Mouse (Mus musculus) stomach, embryonic 15.5 days (tissue): ENCODE measurements around the gene Clba1. TPM values are rescaled to one million over a fixed set of nuclear protein-coding genes. Genes with fewer than 3 reads are reported as not detected.
A peak's percentile ranks its signal among the peaks of the same experiment; 100 is the strongest.

ENCODE experiments used
- ATAC-seq: fragments of 200-750 bp; cut with Nextera tagmentation; 2 replicates; pipeline ENCODE4 v1.8.0; 2017; ENCODE audit warnings: low read depth, moderate number of reproducible peaks, moderate TSS enrichment; ENCODE audit not compliant: insufficient read depth, low FRiP score
- H3K27ac ChIP-seq: fragments of 300-500 bp; sonication (generic); 2 replicates; pipeline ENCODE4 v1.5.1; 2015; ENCODE audit warnings: mild to moderate bottlenecking, inconsistent platforms
- H3K27me3 ChIP-seq: fragments of 300-500 bp; sonication (generic); replicated peaks from 2 replicates; pipeline ENCODE4 v1.6.1; 2015; ENCODE audit warnings: inconsistent platforms
- H3K36me3 ChIP-seq: fragments of 300-500 bp; sonication (generic); 2 replicates; pipeline ENCODE4 v1.6.1; 2015; ENCODE audit warnings: inconsistent platforms
- H3K4me1 ChIP-seq: fragments of 300-500 bp; sonication (generic); 2 replicates; pipeline ENCODE4 v1.6.1; 2015; ENCODE audit warnings: inconsistent platforms
- H3K4me2 ChIP-seq: fragments of 300-500 bp; sonication (generic); 2 replicates; pipeline ENCODE4 v1.6.1; 2015; ENCODE audit warnings: mild to moderate bottlenecking, inconsistent platforms
- H3K4me3 ChIP-seq: fragments of 300-500 bp; sonication (generic); replicated peaks from 2 replicates; pipeline ENCODE4 v1.5.1; 2015; ENCODE audit warnings: inconsistent platforms
- H3K9ac ChIP-seq: fragments of 300-500 bp; sonication (generic); 2 replicates; pipeline ENCODE4 v1.6.1; 2015; ENCODE audit warnings: inconsistent platforms
- H3K9me3 ChIP-seq: fragments of 300-500 bp; sonication (generic); 2 replicates; pipeline ENCODE4 v1.6.1; 2016; ENCODE audit warnings: inconsistent platforms
- WGBS: fragments of 180-500 bp; shearing (Covaris S2); methylation state at CpG from one replicate; pipeline ENCODE4 v1.1.7; 2015; 5-methylcytosine and 5-hydroxymethylcytosine counted together
- polyA plus RNA-seq: library from polyadenylated mRNA; unstranded; fragments of >200 nt; fragmentation: Nextera tagmentation; extraction: Ambion mirVana; gene quantifications from 2 replicates; pipeline ENCODE4 v1.2.1, GENCODE M21; 2015

The Clba1 gene
- polyA plus RNA-seq, 1 experiment from 2014 or later, result 6.1 TPM

DNA sequence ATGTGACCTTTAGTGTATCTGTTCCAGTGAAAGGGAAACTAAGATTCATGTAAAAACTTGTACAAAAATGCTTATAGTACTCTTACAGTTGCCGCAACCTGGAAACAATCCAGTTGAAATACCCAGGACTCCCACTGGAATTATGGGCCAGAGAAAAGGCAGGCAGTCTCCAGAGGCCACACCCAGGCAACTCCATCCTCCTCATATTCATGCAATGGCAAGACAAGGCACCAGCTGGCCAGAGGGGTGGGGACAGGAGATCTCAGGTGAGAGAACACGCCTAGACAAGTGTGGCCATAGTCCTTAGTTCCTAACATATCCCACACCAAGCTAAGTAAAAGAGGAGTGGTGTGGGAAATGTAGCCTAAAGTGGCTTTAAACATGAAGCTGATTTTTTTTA is 13.9 kb downstream of the Clba1 start:
- Histone ChIP-seq H3K4me3 (no peak overlapping the region), H3K27me3 (no peaks in the 10 kb centered on the region), H3K36me3 (peaks cover 42% of the 10 kb centered on the region), H3K27ac (peak overlapping the region; percentile 63; the same call in 1 of the 2 replicates), H3K4me1 (peaks cover 25% of the 10 kb centered on the region), H3K4me2 (no peak overlapping the region), H3K9me3 (no peaks in the 10 kb centered on the region), H3K9ac (no peak overlapping the region)
- no peak for ATAC-seq
- WGBS, result 76% methylated on average over 2 of the region's 2 CpGs

GRCm38 (mm10) chr12:112823221-112823620 is 14.5 kb downstream of the Clba1 start:
- no peak for ATAC-seq
- Histone ChIP-seq H3K9me3 (no peaks in the 10 kb centered on the region), H3K4me1 (peaks cover 30% of the 10 kb centered on the region), H3K4me2 (no peak overlapping the region), H3K9ac (no peak overlapping the region), H3K36me3 (peaks cover 39% of the 10 kb centered on the region), H3K4me3 (no peak overlapping the region), H3K27ac (peak overlapping the region; percentile 63; the same call in 1 of the 2 replicates), H3K27me3 (no peaks in the 10 kb centered on the region)
- WGBS, result 48% methylated on average over 4 of the region's 4 CpGs

DNA sequence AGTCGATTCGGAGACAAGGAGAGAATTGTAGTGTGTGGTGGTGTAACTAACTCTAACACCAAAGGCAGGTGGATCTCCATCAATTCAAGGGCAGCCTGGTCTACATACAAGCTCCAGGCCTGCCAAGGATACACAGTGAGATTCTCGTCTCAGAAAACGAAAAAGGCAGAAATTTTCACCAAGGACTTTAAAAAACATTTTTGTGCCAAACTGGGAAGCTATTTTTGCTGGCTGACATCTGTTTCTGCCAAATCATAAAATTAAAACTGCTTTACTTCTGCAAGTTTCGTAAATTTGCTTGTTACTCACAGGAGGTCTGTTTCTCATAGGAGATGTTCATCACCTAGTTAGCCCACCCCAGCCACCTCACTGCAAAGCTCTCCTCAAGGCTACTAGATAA is 17.2 kb downstream of the Clba1 start:
- Histone ChIP-seq H3K9ac (no peak overlapping the region), H3K27me3 (no peaks in the 10 kb centered on the region), H3K36me3 (peaks cover 15% of the 10 kb centered on the region), H3K27ac (0 out of 2 replicates have a peak overlapping the region, but pooled peaks have one; percentile 7), H3K9me3 (no peaks in the 10 kb centered on the region), H3K4me3 (no peak overlapping the region), H3K4me1 (peaks cover 38% of the 10 kb centered on the region), H3K4me2 (no peak overlapping the region)
- 80% methylated on average over 5 of the region's 5 CpGs for WGBS
- ATAC-seq, result no peak

GRCm38 (mm10) chr12:112828501-112829243 is 19.9 kb downstream of the Clba1 start:
- no peaks in the 10 kb centered on the region for H3K27me3 ChIP-seq
- H3K4me3 ChIP-seq, result peak overlapping the region; percentile 88
- peak; percentile 76 for ATAC-seq
- peaks cover 33% of the 10 kb centered on the region for H3K4me1 ChIP-seq
- H3K27ac ChIP-seq, result peak overlapping the region; percentile 94
- WGBS, result under 1% methylated on average over 50 of the region's 51 CpGs
- H3K4me2 ChIP-seq, result peak overlapping the region; percentile 55
- H3K9me3 ChIP-seq, result no peaks in the 10 kb centered on the region
- H3K9ac ChIP-seq, result peak overlapping the region; percentile 88
- H3K36me3 ChIP-seq, result peaks cover 5% of the 10 kb centered on the region; the same call in 1 of the 2 replicates

DNA sequence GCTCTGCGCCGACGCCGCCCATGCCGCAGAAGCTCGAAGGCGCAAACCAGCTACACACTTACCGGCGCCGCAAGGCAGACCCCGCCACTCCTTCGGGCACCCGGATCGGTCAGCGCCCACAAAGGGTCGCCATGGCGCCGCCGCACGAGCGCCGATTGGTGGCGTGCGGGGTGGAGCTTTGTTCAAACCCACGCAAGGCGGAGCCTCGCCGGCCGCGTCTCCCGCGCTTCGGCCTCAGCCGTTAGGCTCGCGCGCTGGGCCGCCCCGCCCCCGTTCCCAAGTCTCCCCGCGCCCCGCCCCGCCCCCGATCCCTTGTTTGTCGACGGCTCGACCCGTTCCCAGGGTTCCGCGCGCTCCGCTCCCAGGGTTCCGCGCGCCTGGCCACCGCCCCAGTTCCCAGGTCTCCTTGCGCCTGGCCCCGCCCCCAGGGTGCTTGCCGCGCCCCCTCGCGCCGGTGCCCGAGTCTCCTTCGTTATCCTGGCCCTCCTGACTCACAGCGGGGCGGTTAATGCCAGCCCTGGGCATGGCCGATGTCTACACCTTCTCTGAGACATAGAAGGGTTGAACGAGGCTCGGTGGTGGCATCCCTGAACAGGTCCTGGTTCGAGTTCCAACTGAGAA is 20.6 kb downstream of the Clba1 start, which contains the start of gene Cdca4:
Gene Cdca4 (minus strand): TSS at position 180 of the 621 bp plus-strand sequence.
- Histone ChIP-seq H3K9ac (peak within 1 kb of the TSS; percentile 88), H3K27me3 (no peaks in the 10 kb centered on the region), H3K27ac (peak within 1 kb of the TSS; percentile 94), H3K4me3 (peak within 1 kb of the TSS; percentile 88), H3K4me2 (peak within 1 kb of the TSS; percentile 59), H3K36me3 (peaks cover 5% of the 10 kb centered on the region; the same call in 1 of the 2 replicates), H3K4me1 (peaks cover 30% of the 10 kb centered on the region), H3K9me3 (no peaks in the 10 kb centered on the region)
- WGBS, result under 1% methylated on average over 72 of the region's 72 CpGs
- ATAC-seq, result peak; percentile 95

- H3K27ac ChIP-seq, result no peak overlapping the region
- 30% methylated on average over 2 of the region's 2 CpGs for WGBS
- H3K4me1 ChIP-seq, result peaks cover 24% of the 10 kb centered on the region
- peak overlapping the region; percentile 45; the same call in 1 of the 2 replicates for H3K9ac ChIP-seq
- 0 out of 2 replicates have a peak, but pooled peaks cover under 1% of the 10 kb centered on the region for H3K36me3 ChIP-seq
- H3K9me3 ChIP-seq, result no peaks in the 10 kb centered on the region
- H3K4me3 ChIP-seq, result peak overlapping the region; percentile 88
- peak overlapping the region; percentile 59 for H3K4me2 ChIP-seq
- ATAC-seq, result no peak
- no peaks in the 10 kb centered on the region for H3K27me3 ChIP-seq
Observed at GRCm38 (mm10) chr12:112830141-112830540, 21.4 kb downstream of the Clba1 start.

DNA sequence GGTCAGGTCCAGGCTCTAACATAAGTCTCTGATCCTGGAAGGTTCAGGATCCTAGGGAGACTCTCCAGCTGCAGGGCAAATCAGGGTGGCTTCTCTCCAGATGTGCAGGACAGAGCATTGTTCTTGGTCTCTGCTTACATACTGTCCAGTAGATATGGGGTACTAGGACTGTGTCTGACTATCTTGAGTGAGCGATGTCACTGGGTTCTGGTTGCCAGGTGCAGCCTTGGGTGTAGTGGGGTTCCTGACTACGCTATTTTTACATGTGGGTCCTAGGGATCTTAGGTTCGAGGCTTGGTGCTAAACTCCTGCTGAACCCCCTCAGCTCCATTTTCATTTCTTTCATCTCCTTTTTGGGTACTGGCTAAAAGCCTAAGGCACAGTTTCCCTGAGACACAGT is 21.8 kb downstream of the Clba1 start:
- peak overlapping the region; percentile 59 for H3K4me2 ChIP-seq
- no peak for ATAC-seq
- peak overlapping the region; percentile 88 for H3K4me3 ChIP-seq
- H3K36me3 ChIP-seq, result no peaks in the 10 kb centered on the region
- H3K9me3 ChIP-seq, result no peaks in the 10 kb centered on the region
- WGBS, result 81% methylated on average over 3 of the region's 3 CpGs
- peak overlapping the region; percentile 45; the same call in 1 of the 2 replicates for H3K9ac ChIP-seq
- peaks cover 23% of the 10 kb centered on the region for H3K4me1 ChIP-seq
- H3K27me3 ChIP-seq, result no peaks in the 10 kb centered on the region
- no peak overlapping the region for H3K27ac ChIP-seq

DNA sequence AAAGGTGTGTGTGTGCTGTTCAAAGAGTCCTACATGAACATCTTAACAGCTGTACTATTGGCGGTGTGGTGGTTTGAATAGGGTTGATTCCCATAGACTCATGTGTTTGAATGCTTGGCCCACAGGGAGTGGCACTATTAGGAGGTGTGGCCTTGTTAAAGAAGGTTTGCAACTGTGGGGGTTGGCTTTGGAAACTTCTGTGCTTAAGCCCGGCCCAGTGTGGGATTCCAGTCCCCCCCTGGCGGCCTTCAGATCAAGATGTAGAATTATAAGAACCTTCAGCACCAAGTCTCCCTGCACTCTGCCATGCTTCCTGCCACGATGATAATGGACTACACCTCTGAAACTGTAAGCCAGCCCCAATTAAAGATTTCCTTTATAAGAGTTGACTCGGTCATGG is 23.7 kb downstream of the Clba1 start:
- Histone ChIP-seq H3K4me3 (no peak overlapping the region), H3K4me1 (peaks cover 16% of the 10 kb centered on the region), H3K27me3 (no peaks in the 10 kb centered on the region), H3K4me2 (no peak overlapping the region), H3K27ac (no peak overlapping the region), H3K9me3 (no peaks in the 10 kb centered on the region), H3K9ac (no peak overlapping the region), H3K36me3 (no peaks in the 10 kb centered on the region)
- 90% methylated on average over 5 of the region's 5 CpGs for WGBS
- no peak for ATAC-seq

DNA sequence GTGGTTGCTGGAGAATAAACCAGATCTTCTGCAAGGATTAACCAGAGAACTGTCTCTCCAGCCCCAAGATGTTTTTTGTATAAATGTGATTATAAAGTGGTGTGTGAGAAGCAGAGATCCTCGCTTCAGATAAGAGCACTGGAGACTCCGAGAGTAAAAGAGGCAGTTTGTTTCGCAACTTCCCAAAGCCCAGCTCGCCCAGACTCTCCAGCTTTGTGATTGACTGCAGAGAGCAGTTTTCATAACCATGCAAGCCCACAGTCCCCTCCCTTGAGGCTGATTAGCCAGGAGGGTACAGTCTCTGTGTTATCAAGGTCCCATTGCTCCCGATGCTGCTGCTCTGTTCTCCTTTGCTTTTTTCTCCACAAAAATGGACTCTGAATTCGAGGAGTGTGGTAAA is 24.8 kb downstream of the Clba1 start:
- Histone ChIP-seq H3K4me1 (peaks cover 7% of the 10 kb centered on the region), H3K9me3 (no peaks in the 10 kb centered on the region), H3K4me3 (no peak overlapping the region), H3K27ac (no peak overlapping the region), H3K27me3 (no peaks in the 10 kb centered on the region), H3K4me2 (no peak overlapping the region), H3K36me3 (no peaks in the 10 kb centered on the region), H3K9ac (no peak overlapping the region)
- WGBS, result 68% methylated on average over 6 of the region's 6 CpGs
- no peak for ATAC-seq

DNA sequence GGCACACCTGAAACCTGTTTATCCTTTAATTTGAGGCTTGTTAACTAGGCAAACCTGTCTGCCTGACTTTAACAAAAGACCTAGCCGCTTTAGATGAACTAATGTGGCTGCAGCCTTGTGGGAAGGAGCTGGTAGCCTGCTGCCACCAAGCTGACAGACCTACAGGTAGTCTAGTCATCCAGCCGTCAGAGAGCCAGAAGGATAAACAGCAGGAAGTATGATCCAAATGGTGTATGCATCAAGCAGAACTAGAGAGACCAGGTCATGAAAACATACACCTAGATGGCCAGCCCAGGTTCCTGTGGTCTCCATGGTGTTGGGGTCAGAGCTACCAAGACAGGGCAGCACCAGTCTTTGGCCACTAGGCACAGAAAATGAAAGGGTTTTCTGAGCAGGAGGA is 26.3 kb downstream of the Clba1 start:
- peaks cover 7% of the 10 kb centered on the region for H3K4me1 ChIP-seq
- ATAC-seq, result no peak
- H3K4me3 ChIP-seq, result no peak overlapping the region
- no peak overlapping the region for H3K4me2 ChIP-seq
- no peak overlapping the region for H3K27ac ChIP-seq
- no peaks in the 10 kb centered on the region for H3K27me3 ChIP-seq
- H3K9ac ChIP-seq, result no peak overlapping the region
- no peaks in the 10 kb centered on the region for H3K36me3 ChIP-seq
- no peaks in the 10 kb centered on the region for H3K9me3 ChIP-seq
- WGBS, result 53% methylated on average over 2 of the region's 2 CpGs

- H3K27ac ChIP-seq, result no peak overlapping the region
- no peaks in the 10 kb centered on the region for H3K27me3 ChIP-seq
- no peaks in the 10 kb centered on the region for H3K36me3 ChIP-seq
- H3K4me2 ChIP-seq, result no peak overlapping the region
- WGBS, result 70% methylated on average over 25 of the region's 25 CpGs
- no peak overlapping the region for H3K9ac ChIP-seq
- no peaks in the 10 kb centered on the region for H3K4me1 ChIP-seq
- H3K4me3 ChIP-seq, result no peak overlapping the region
- no peaks in the 10 kb centered on the region for H3K9me3 ChIP-seq
- ATAC-seq, result no peak
Observed at GRCm38 (mm10) chr12:112840209-112841086, 31.7 kb downstream of the Clba1 start.
